ENCODE assay signal across 8 mouse cellular contexts in genomic region chr11:22287513-22287900, GRCm38 (mm10). TPM values are rescaled to one million over a fixed set of nuclear protein-coding genes. Genes with fewer than 3 reads are reported as not detected.
A peak's percentile ranks its signal among the peaks of the same experiment; 100 is the strongest.
DNase-seq lines count a peak whose midpoint lies in the region; ATAC-seq lines count a peak whose summit lies in the region.

No protein-coding gene starts in this region.

- no peaks in the 10 kb centered on the region for H3K27me3 ChIP-seq in forebrain, embryonic 14.5 days (replicated peaks; ENCODE audit: control insufficient read depth, insufficient read depth, low read length)
- no peaks in the 10 kb centered on the region for H3K27me3 ChIP-seq in liver, embryonic 16.5 days (ENCODE audit: control insufficient read depth, insufficient read depth, low read depth, low read length)

- ATAC-seq in cerebellum, adult (ENCODE audit: insufficient number of reproducible peaks, low FRiP score, low TSS enrichment): peak; percentile 2; the same call in 1 of the 2 replicates
- no peak for ATAC-seq in forebrain, embryonic 14.5 days
- no peak for ATAC-seq in liver, embryonic 16.5 days (ENCODE audit: low read depth)
- ATAC-seq in inflammation-experienced regulatory T-cells, adult 6 months: no peak
- ATAC-seq in granulocyte monocyte progenitor cell, adult 5-6 weeks (replicated peaks; ENCODE audit: poor library complexity, severe bottlenecking): no peak

- H3K9me3 ChIP-seq in forebrain, embryonic 14.5 days (replicated peaks; ENCODE audit: control insufficient read depth, low read length): no peaks in the 10 kb centered on the region
- H3K9me3 ChIP-seq in liver, embryonic 16.5 days (replicated peaks; ENCODE audit: control insufficient read depth, low read length): no peaks in the 10 kb centered on the region

- no peak for DNase-seq in cerebellum, adult 8-10 months
- peak; percentile 71 for DNase-seq in 3T3-L1 (ENCODE audit: low read depth, low spot score)
- DNase-seq in forebrain, embryonic 14.5 days (ENCODE audit: low spot score): no peak
- no peak for DNase-seq in spleen, postnatal 14 days (ENCODE audit: low spot score in 2 of 2)

- H3K36me3 ChIP-seq in forebrain, embryonic 14.5 days (ENCODE audit: control insufficient read depth, insufficient read depth, low read length): no peaks in the 10 kb centered on the region
- no peaks in the 10 kb centered on the region for H3K36me3 ChIP-seq in liver, embryonic 16.5 days (ENCODE audit: control insufficient read depth, insufficient read depth)

- H3K4me3 ChIP-seq in forebrain, embryonic 14.5 days (ENCODE audit: low read depth, low read length): peak overlapping the region; percentile 72
- peak overlapping the region; percentile 75 for H3K4me3 ChIP-seq in liver, embryonic 16.5 days (ENCODE audit: low read depth, low read length)

- peaks cover 18% of the 10 kb centered on the region for H3K4me1 ChIP-seq in forebrain, embryonic 14.5 days (ENCODE audit: control insufficient read depth, insufficient read depth, low read length)
- peaks cover 15% of the 10 kb centered on the region for H3K4me1 ChIP-seq in liver, embryonic 16.5 days (ENCODE audit: control insufficient read depth, low read depth, low read length)

- H3K4me2 ChIP-seq in forebrain, embryonic 14.5 days (ENCODE audit: low read length): peak overlapping the region; percentile 72
- H3K4me2 ChIP-seq in liver, embryonic 16.5 days (ENCODE audit: low read depth, low read length): peak overlapping the region; percentile 94

- peak overlapping the region; percentile 79 for H3K27ac ChIP-seq in forebrain, embryonic 14.5 days (ENCODE audit: low read depth, low read length)
- H3K27ac ChIP-seq in liver, embryonic 16.5 days (ENCODE audit: low read length): peak overlapping the region; percentile 83

- WGBS in forebrain, embryonic 14.5 days: 2% methylated on average over 6 of the region's 6 CpGs
- WGBS in liver, embryonic 16.5 days (ENCODE audit: insufficient replicate concordance): 1% methylated on average over 6 of the region's 6 CpGs

- peak overlapping the region; percentile 78 for H3K9ac ChIP-seq in forebrain, embryonic 14.5 days (ENCODE audit: low read length)
- peak overlapping the region; percentile 62 for H3K9ac ChIP-seq in liver, embryonic 16.5 days (ENCODE audit: low read depth, low read length)

RNA-seq across cellular contexts. Expression of gene Ehbp1, which starts 54.6 kb away (rescaled TPM):
- polyA plus RNA-seq in forebrain, embryonic 14.5 days (2014; fragmentation: Nextera tagmentation; extraction: Ambion mirVana): 17.1 and 20.4 TPM in 2 replicates
- polyA plus RNA-seq in liver, embryonic 16.5 days (2015; fragmentation: Nextera tagmentation; extraction: Ambion mirVana): 2.6 and 3.1 TPM in 2 replicates
- 1 to 10 TPM in 2 of 3 experiments, under 1 TPM in 1; 0.94 to 2.3 (median 1.7) TPM for polyA plus RNA-seq in inflammation-experienced regulatory T-cells, adult 6 months (2017; shearing (Covaris generic))
- 4.4 and 9.1 TPM in 2 replicates for total RNA-seq in granulocyte monocyte progenitor cell, adult 5-6 weeks (2014; fragmentation: Nextera tagmentation)
- total RNA-seq in granulocyte monocyte progenitor cell, adult 5-6 weeks (2017): 2.6 and 2.8 TPM in 2 replicates
